Mouse (Mus musculus): Measurements from ENCODE around the gene Abce1. TPM values are rescaled to one million over a fixed set of nuclear protein-coding genes. Genes with fewer than 3 reads are reported as not detected.

The Abce1 gene
- 177 TPM for polyA plus RNA-seq (2014; fragmentation: Illumina TruSeq; extraction: RNeasy Lipid Tissue Mini Kit (QIAGEN cat#74804); ENCODE audit: low read depth, low replicate concordance)

DNA sequence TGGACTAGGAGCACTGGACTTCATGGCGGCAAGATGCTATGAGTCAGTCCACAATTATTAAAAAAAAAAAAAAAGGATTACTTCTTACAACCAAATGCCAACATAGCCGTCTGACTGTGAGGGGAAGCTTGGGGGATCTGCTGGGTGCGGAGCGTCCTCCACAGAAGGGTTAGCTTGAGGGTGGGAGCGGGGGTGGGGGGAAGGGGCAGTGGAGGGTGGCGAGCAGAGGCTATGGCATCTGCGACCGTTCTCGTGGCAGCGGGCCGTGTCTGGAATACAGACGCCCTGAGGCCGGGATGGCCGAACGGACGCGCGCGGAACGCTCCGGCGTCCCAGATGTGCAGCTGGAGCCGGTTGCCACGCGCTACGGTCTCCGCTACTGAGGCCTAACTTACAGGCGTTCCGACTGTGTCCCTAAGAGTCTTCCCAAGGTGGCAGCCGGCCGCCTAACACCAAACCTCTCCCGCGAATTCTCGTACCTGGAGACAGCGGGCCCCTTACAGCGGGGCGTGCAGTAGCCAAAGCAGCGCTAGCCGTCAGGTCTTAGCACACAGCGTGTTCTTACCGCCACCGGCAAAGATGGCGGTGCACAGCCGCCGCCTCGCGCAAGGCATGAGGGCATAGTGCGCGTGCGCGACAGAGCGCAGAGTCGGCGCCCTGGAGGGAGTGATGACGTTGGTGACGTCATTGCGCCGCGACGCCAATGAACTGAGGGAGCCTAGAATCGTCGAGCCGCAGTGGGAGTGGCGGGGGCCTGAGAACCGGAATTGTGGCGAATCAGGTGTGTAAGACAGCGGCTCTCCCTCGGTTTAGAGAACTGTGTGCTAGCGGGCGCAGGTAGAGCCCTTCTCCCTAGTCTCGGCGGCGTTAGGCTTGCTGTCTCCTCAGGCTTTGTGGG is at the start of gene Abce1, which contains the start of gene Anapc10:
Gene Abce1, minus strand, starts transcription at position 677 of the 898 bp plus-strand sequence.
Gene Anapc10, plus strand, starts transcription at position 757 of the 898 bp plus-strand sequence.

DNA sequence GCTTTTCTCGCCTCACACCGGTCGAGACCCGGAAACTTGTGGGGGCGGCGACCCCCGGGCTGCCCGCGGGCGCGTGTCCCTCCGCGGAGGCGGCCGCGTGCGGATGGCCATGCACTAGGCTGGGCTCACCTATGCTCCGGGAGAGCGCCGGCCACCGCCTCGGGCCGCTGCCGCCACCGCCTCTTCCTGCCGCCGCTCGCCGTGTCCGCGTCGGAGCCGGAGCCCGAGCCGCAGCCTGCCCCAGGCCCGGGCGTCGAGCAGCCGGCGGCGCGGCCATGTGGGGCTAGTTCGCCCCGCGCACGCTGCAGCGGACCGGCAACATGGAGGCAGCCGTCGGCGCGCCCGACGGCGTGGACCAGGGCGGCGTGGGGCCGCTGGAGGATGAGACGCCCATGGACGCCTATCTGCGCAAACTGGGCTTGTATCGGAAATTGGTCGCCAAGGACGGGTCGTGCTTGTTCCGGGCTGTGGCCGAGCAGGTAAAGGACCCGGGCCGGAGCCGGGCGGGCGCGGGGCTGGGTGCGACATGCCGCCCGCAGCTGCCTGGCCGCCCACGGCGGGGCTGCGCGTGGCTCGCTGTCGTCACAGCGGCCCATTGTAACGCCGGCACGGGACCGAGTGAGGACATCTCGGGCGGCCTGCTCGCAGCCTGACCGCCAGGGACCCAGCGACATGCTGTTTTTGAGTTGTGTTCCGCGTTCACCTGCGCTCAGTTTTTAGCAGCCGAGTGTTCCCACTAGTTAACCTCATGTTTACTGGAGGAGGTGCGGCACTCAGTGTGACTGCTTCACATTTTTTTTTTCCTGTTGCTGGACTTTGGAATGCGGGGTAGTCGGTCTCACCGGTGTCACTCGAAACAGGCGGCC is 71.7 kb downstream of the Abce1 start, which contains the start of gene Otud4:
Gene Otud4, plus strand, starts transcription at position 33 of the 866 bp plus-strand sequence.

Other genes with a start within 250 kb of the Abce1 start
- 111 TPM for gene Otud4, start 72.1 kb downstream of the Abce1 start, polyA plus RNA-seq (2014; fragmentation: Illumina TruSeq; extraction: RNeasy Lipid Tissue Mini Kit (QIAGEN cat#74804); ENCODE audit: low read depth, low replicate concordance)
- 50.5 TPM for gene Anapc10, start 80 bp upstream of the Abce1 start, polyA plus RNA-seq (2014; fragmentation: Illumina TruSeq; extraction: RNeasy Lipid Tissue Mini Kit (QIAGEN cat#74804); ENCODE audit: low read depth, low replicate concordance)